Mouse (Mus musculus) cerebellum, postnatal 14 days (tissue): ENCODE measurements around the gene Spata17.

Source experiments
- DNase-seq, 2 experiments: peaks; one replicate each; pipeline ENCODE4 v3.0.0; 2021; ENCODE audit warnings: mixed read lengths in 2 of 2

Spata17 gene

GRCm38 (mm10) chr1:186997596-186998304 lies 217.5 kb downstream of the Spata17 start:
- no peak for DNase-seq
